ENCODE assay signal across 12 mouse cellular contexts in genomic region chr7:25106790-25107502, GRCm38 (mm10). TPM values are rescaled to one million over a fixed set of nuclear protein-coding genes. Genes with fewer than 3 reads are reported as not detected.
DNase-seq lines count a peak whose midpoint lies in the region; ATAC-seq lines count a peak whose summit lies in the region.
"Had no signal": no experiment of that assay in that cellular context is flagged by ENCODE, and none has a peak within 500 bp of the region (broad histone marks: within the 10 kb centered on the region; RNA-seq: fewer than 3 reads in every experiment).

No protein-coding gene starts in this region.

- intact Hi-C loops in heart, postnatal 25 days (cut with DNase I) = loop anchor here (2.0 kb wide), 1 partner anchor 80 kb away; no protein-coding TSS in a partner anchor

- WGBS in heart, embryonic 11.5 days (ENCODE audit: insufficient replicate concordance) = 38% methylated on average over 16 of the region's 17 CpGs
- WGBS in liver, embryonic 11.5 days = 50% methylated on average over 17 of the region's 17 CpGs
- WGBS in limb, embryonic 13.5 days = 55% methylated on average over 16 of the region's 17 CpGs
- 57% methylated on average over 17 of the region's 17 CpGs for WGBS in forebrain, embryonic 10.5 days

- ATAC-seq in heart, embryonic 11.5 days (replicated peaks; ENCODE audit: insufficient number of reproducible peaks, low FRiP score, low TSS enrichment) = peak; percentile 63; the same call in 1 of the 2 replicates
- ATAC-seq in liver, embryonic 11.5 days (replicated peaks; ENCODE audit: low FRiP score) = no peak
- ATAC-seq in limb, embryonic 13.5 days (ENCODE audit: low FRiP score, low read depth) = 0 out of 2 replicates have a peak, but pooled peaks have one; percentile 34

- H3K27ac ChIP-seq in heart, embryonic 11.5 days (ENCODE audit: low read depth, low read length) = peak overlapping the region; percentile 32
- H3K27ac ChIP-seq in liver, embryonic 11.5 days (ENCODE audit: low read depth, low read length) = no peak overlapping the region
- no peak overlapping the region for H3K27ac ChIP-seq in limb, embryonic 13.5 days
- H3K27ac ChIP-seq in forebrain, embryonic 10.5 days = no peak overlapping the region
- H3K27ac ChIP-seq: stomach, embryonic 15.5 days had no signal

- H3K9ac ChIP-seq in heart, embryonic 11.5 days (ENCODE audit: low read depth, low read length) = no peak overlapping the region
- H3K9ac ChIP-seq in liver, embryonic 11.5 days (ENCODE audit: low read depth, low read length) = no peak overlapping the region
- no peak overlapping the region for H3K9ac ChIP-seq in limb, embryonic 13.5 days
- H3K9ac ChIP-seq: stomach, embryonic 15.5 days had no signal

- H3K4me1 ChIP-seq in heart, embryonic 11.5 days (ENCODE audit: control insufficient read depth, insufficient read depth, low read length) = peaks cover 12% of the 10 kb centered on the region
- H3K4me1 ChIP-seq in liver, embryonic 11.5 days (replicated peaks; ENCODE audit: control insufficient read depth, insufficient read depth, low read length) = no peaks in the 10 kb centered on the region
- no peaks in the 10 kb centered on the region for H3K4me1 ChIP-seq in limb, embryonic 13.5 days
- peaks cover 11% of the 10 kb centered on the region for H3K4me1 ChIP-seq in forebrain, embryonic 10.5 days
- H3K4me1 ChIP-seq: stomach, embryonic 15.5 days had no signal

- no peaks in the 10 kb centered on the region; the same call in 1 of the 2 replicates for H3K27me3 ChIP-seq in heart, embryonic 11.5 days (ENCODE audit: control insufficient read depth, insufficient read depth, low read length)
- no peaks in the 10 kb centered on the region for H3K27me3 ChIP-seq in liver, embryonic 11.5 days (replicated peaks; ENCODE audit: control insufficient read depth, insufficient read depth, low read length)
- no peaks in the 10 kb centered on the region for H3K27me3 ChIP-seq in limb, embryonic 13.5 days
- no peaks in the 10 kb centered on the region for H3K27me3 ChIP-seq in forebrain, embryonic 10.5 days (ENCODE audit: poor library complexity, severe bottlenecking)
- H3K27me3 ChIP-seq: stomach, embryonic 15.5 days had no signal

- H3K36me3 ChIP-seq in heart, embryonic 11.5 days (ENCODE audit: control insufficient read depth, insufficient read depth, low read length) = no peaks in the 10 kb centered on the region
- H3K36me3 ChIP-seq in liver, embryonic 11.5 days (ENCODE audit: control insufficient read depth, insufficient read depth, low read length) = no peaks in the 10 kb centered on the region
- H3K36me3 ChIP-seq in limb, embryonic 13.5 days = no peaks in the 10 kb centered on the region
- H3K36me3 ChIP-seq in forebrain, embryonic 10.5 days (replicated peaks) = no peaks in the 10 kb centered on the region
- H3K36me3 ChIP-seq: stomach, embryonic 15.5 days had no signal

- H3K4me3 ChIP-seq in heart, embryonic 11.5 days (ENCODE audit: low read depth, low read length) = no peak overlapping the region
- H3K4me3 ChIP-seq in liver, embryonic 11.5 days (ENCODE audit: low read depth, low read length) = no peak overlapping the region
- H3K4me3 ChIP-seq in limb, embryonic 13.5 days = no peak overlapping the region
- H3K4me3 ChIP-seq in forebrain, embryonic 10.5 days = no peak overlapping the region
- H3K4me3 ChIP-seq: stomach, embryonic 15.5 days had no signal

- no peaks in the 10 kb centered on the region for H3K9me3 ChIP-seq in heart, embryonic 11.5 days (replicated peaks; ENCODE audit: control insufficient read depth, low read length)
- no peaks in the 10 kb centered on the region for H3K9me3 ChIP-seq in liver, embryonic 11.5 days (ENCODE audit: control insufficient read depth, low read length)
- no peaks in the 10 kb centered on the region for H3K9me3 ChIP-seq in limb, embryonic 13.5 days
- no peaks in the 10 kb centered on the region for H3K9me3 ChIP-seq in forebrain, embryonic 10.5 days
- H3K9me3 ChIP-seq: stomach, embryonic 15.5 days had no signal

- no peak for DNase-seq in heart, postnatal 25 days (ENCODE audit: low spot score)
- peak; percentile 29 for DNase-seq in liver
- no peak for DNase-seq in liver, embryonic 11.5 days (ENCODE audit: low spot score)
- DNase-seq in A20 (ENCODE audit: low read depth, low spot score) = peak; percentile 98
- no peak for DNase-seq in forebrain, embryonic 10.5 days (ENCODE audit: extremely low spot score, low spot score)
- no peak for DNase-seq in right cerebral cortex, adult 2 months (ENCODE audit: low spot score in 2 of 2)
- DNase-seq: cerebellum, postnatal 36 days; gastrocnemius, postnatal 14 days; lung, postnatal 10 days had no signal

- peak overlapping the region; percentile 31 for H3K4me2 ChIP-seq in heart, embryonic 11.5 days
- no peak overlapping the region for H3K4me2 ChIP-seq in liver, embryonic 11.5 days
- no peak overlapping the region for H3K4me2 ChIP-seq in limb, embryonic 13.5 days (replicated peaks)
- H3K4me2 ChIP-seq: stomach, embryonic 15.5 days had no signal

RNA-seq across cellular contexts. Expression of gene Zfp574, which starts 34.6 kb away (rescaled TPM):
- polyA plus RNA-seq in heart, embryonic 11.5 days (2014; fragmentation: Nextera tagmentation; extraction: Ambion mirVana) = 14.9 and 15.7 TPM in 2 replicates
- total RNA-seq in heart, postnatal 25 days (2021) = 1 to 10 TPM; 9.8 to 9.9 TPM
- polyA plus RNA-seq in liver, embryonic 11.5 days (2014; fragmentation: Nextera tagmentation; extraction: Ambion mirVana) = 22.8 and 23.1 TPM in 2 replicates
- polyA plus RNA-seq in limb, embryonic 13.5 days (2015; fragmentation: Nextera tagmentation; extraction: Ambion mirVana) = 36.3 and 37.8 TPM in 2 replicates
- polyA plus RNA-seq in forebrain, embryonic 10.5 days (2016; fragmentation: Nextera tagmentation; extraction: Ambion mirVana) = 41.5 and 42.5 TPM in 2 replicates

RNA-seq across cellular contexts. Expression of gene Grik5, which starts 34.8 kb away (rescaled TPM):
- polyA plus RNA-seq in heart, embryonic 11.5 days (2014; fragmentation: Nextera tagmentation; extraction: Ambion mirVana) = 5.7 and 8.1 TPM in 2 replicates
- total RNA-seq in heart, postnatal 25 days (2021) = 1 to 10 TPM; 4.5 to 4.8 TPM
- 3.5 and 5.3 TPM in 2 replicates for polyA plus RNA-seq in liver, embryonic 11.5 days (2014; fragmentation: Nextera tagmentation; extraction: Ambion mirVana)
- polyA plus RNA-seq in limb, embryonic 13.5 days (2015; fragmentation: Nextera tagmentation; extraction: Ambion mirVana) = 8.5 and 10.2 TPM in 2 replicates
- polyA plus RNA-seq in forebrain, embryonic 10.5 days (2016; fragmentation: Nextera tagmentation; extraction: Ambion mirVana) = 4.4 and 6.8 TPM in 2 replicates

Comparison
In these comparisons a context has a peak if more than half of its experiments do, and no peak if none do; other contexts are left out.
1. DNase-seq: peak in liver (single experiment) and A20 (single experiment); none in heart, postnatal 25 days (single experiment), liver, embryonic 11.5 days (single experiment), forebrain, embryonic 10.5 days (single experiment) and right cerebral cortex, adult 2 months (0 of 2).